Mouse (Mus musculus) C2C12 (cell line): ENCODE measurements at regions not wholly inside any gene's neighbourhood (a gene's known extent, or its start where the extent isn't known, plus 50 kb on each side); places are given as distances from the start of the nearest gene placed in this dataset.

ENCODE experiments used
- H3K27me3 ChIP-seq: one replicate; pipeline ENCODE4 v1.6.1; 2011; ENCODE audit not compliant: control insufficient read depth, insufficient read depth, insufficient read length
- H3K36me3 ChIP-seq: one replicate; pipeline ENCODE4 v1.6.1; 2011; ENCODE audit not compliant: control insufficient read depth, insufficient read depth
- H3K4me3 ChIP-seq: one replicate; pipeline ENCODE4 v1.5.1; 2011; ENCODE audit warnings: mild to moderate bottlenecking, control low read depth; ENCODE audit not compliant: poor library complexity, insufficient read depth, severe bottlenecking
- H3K79me2 ChIP-seq: one replicate; pipeline ENCODE4 v1.6.1; 2011; ENCODE audit not compliant: control insufficient read depth, insufficient read depth
- H3K79me3 ChIP-seq: one replicate; pipeline ENCODE4 v1.6.1; 2011; ENCODE audit warnings: low read depth, control low read depth
- H3ac ChIP-seq: one replicate; pipeline ENCODE3; 2011; ENCODE audit warnings: low read depth; ENCODE audit not compliant: control insufficient read depth, insufficient read length
- CEBPB ChIP-seq: IDR thresholded peaks from one replicate; pipeline ENCODE4 v1.6.1; 2011; ENCODE audit warnings: low read depth, mild to moderate bottlenecking, control low read depth, moderate library complexity
- CTCF ChIP-seq: IDR thresholded peaks from one replicate; pipeline ENCODE4 v1.5.1; 2011; ENCODE audit not compliant: control insufficient read depth, insufficient read depth, insufficient read length
- FOSL1 ChIP-seq: IDR thresholded peaks from one replicate; pipeline ENCODE4 v1.8.0; 2011; ENCODE audit warnings: mild to moderate bottlenecking, low read length; ENCODE audit not compliant: poor library complexity, insufficient read depth, severe bottlenecking
- MAX ChIP-seq: IDR thresholded peaks from one replicate; pipeline ENCODE4 v1.6.1; 2011; ENCODE audit warnings: mild to moderate bottlenecking, control low read depth
- MYOD1 ChIP-seq: IDR thresholded peaks from one replicate; pipeline ENCODE4 v1.6.1; 2011; ENCODE audit warnings: low read depth; ENCODE audit not compliant: control insufficient read depth, insufficient read length
- MYOG ChIP-seq: IDR thresholded peaks from one replicate; pipeline ENCODE4 v1.6.1; 2011; ENCODE audit not compliant: control insufficient read depth, insufficient read length; ENCODE audit errors: extremely low read depth
- USF1 ChIP-seq: IDR thresholded peaks from one replicate; pipeline ENCODE4 v1.6.1; 2011; ENCODE audit warnings: low read depth, mild to moderate bottlenecking, control low read depth, moderate library complexity

- H3K79me2 ChIP-seq = no peaks in the 10 kb centered on the region
- TF ChIP-seq USF1 (no peak), FOSL1 (no peak), MYOG (no peak), CTCF (no peak), MAX (no peak), CEBPB (no peak), MYOD1 (no peak)
These were observed 291.7 kb downstream of the Gm9195 start for GRCm38 (mm10) chr14:72199900-72200299.

GRCm38 (mm10) chr14:72197972-72198371 lies 293.7 kb downstream of the Gm9195 start:
- Histone ChIP-seq H3K79me2 (no peaks in the 10 kb centered on the region), H3K27me3 (no peaks in the 10 kb centered on the region), H3K79me3 (no peaks in the 10 kb centered on the region), H3ac (no peak overlapping the region), H3K4me3 (no peak overlapping the region), H3K36me3 (no peaks in the 10 kb centered on the region)
- TF ChIP-seq CTCF (no peak), USF1 (no peak), MYOG (no peak), MAX (no peak), CEBPB (no peak), MYOD1 (no peak), FOSL1 (no peak)

More at GRCm38 (mm10) chr14:72199900-72200299, 291.7 kb downstream of the Gm9195 start:
- Histone ChIP-seq H3K79me3 (no peaks in the 10 kb centered on the region), H3K27me3 (no peaks in the 10 kb centered on the region), H3K36me3 (no peaks in the 10 kb centered on the region), H3K4me3 (no peak overlapping the region), H3ac (no peak overlapping the region)

- Histone ChIP-seq H3K36me3 (no peaks in the 10 kb centered on the region), H3K27me3 (no peaks in the 10 kb centered on the region), H3K79me3 (no peaks in the 10 kb centered on the region), H3ac (no peak overlapping the region), H3K79me2 (no peaks in the 10 kb centered on the region), H3K4me3 (no peak overlapping the region)
- TF ChIP-seq CEBPB = no peak
- no peak for TF ChIP-seq MAX
- TF ChIP-seq CTCF = no peak
- TF ChIP-seq MYOG = no peak
- TF ChIP-seq USF1 = no peak
- no peak for TF ChIP-seq MYOD1
- TF ChIP-seq FOSL1 = no peak
These were observed 304.2 kb downstream of the Gm9195 start for GRCm38 (mm10) chr14:72187329-72187984.

- Histone ChIP-seq H3K79me2 (no peaks in the 10 kb centered on the region), H3K79me3 (no peaks in the 10 kb centered on the region), H3ac (no peak overlapping the region), H3K36me3 (no peaks in the 10 kb centered on the region), H3K4me3 (no peak overlapping the region), H3K27me3 (no peaks in the 10 kb centered on the region)
- TF ChIP-seq MYOG = no peak
- TF ChIP-seq FOSL1 = no peak
- TF ChIP-seq MYOD1 = no peak
- TF ChIP-seq CTCF = no peak
- no peak for TF ChIP-seq MAX
- TF ChIP-seq CEBPB = no peak
- TF ChIP-seq USF1 = no peak
These were observed 315.9 kb downstream of the Gm9195 start for GRCm38 (mm10) chr14:72175751-72176150.

GRCm38 (mm10) chr14:72172549-72173405 lies 318.9 kb downstream of the Gm9195 start:
- Histone ChIP-seq H3K27me3 (no peaks in the 10 kb centered on the region), H3K4me3 (no peak overlapping the region), H3K79me3 (no peaks in the 10 kb centered on the region), H3ac (no peak overlapping the region), H3K36me3 (no peaks in the 10 kb centered on the region), H3K79me2 (no peaks in the 10 kb centered on the region)
- no peak for TF ChIP-seq MYOD1
- no peak for TF ChIP-seq MAX
- TF ChIP-seq CEBPB = no peak
- TF ChIP-seq FOSL1 = no peak
- TF ChIP-seq USF1 = no peak

GRCm38 (mm10) chr14:72171777-72172176 lies 319.9 kb downstream of the Gm9195 start:
- no peak for TF ChIP-seq USF1
- TF ChIP-seq MYOD1 = no peak
- TF ChIP-seq CTCF = no peak
- no peak for TF ChIP-seq MYOG
- no peak for TF ChIP-seq FOSL1
- no peak for TF ChIP-seq MAX
- TF ChIP-seq CEBPB = no peak
- Histone ChIP-seq H3K79me2 (no peaks in the 10 kb centered on the region), H3ac (no peak overlapping the region), H3K36me3 (no peaks in the 10 kb centered on the region), H3K27me3 (no peaks in the 10 kb centered on the region), H3K4me3 (no peak overlapping the region), H3K79me3 (no peaks in the 10 kb centered on the region)
